Mouse (Mus musculus) adrenal gland, postnatal 4 days (tissue): ENCODE measurements at regions not wholly inside any gene's neighbourhood (a gene's known extent, or its start where the extent isn't known, plus 50 kb on each side); places are given as distances from the start of the nearest gene placed in this dataset.
"Not testable (repeated sequence)": the region's sequence is repeated elsewhere in the genome, so short reads cannot be mapped to it uniquely, and the experiment has no call there.

Source experiments
- DNase-seq, 2 experiments: peaks; one replicate each; pipeline ENCODE4 v3.0.0; 2021 to 2022; ENCODE audit warnings: low spot score in 2 of 2, mixed read lengths in 2 of 2

DNA sequence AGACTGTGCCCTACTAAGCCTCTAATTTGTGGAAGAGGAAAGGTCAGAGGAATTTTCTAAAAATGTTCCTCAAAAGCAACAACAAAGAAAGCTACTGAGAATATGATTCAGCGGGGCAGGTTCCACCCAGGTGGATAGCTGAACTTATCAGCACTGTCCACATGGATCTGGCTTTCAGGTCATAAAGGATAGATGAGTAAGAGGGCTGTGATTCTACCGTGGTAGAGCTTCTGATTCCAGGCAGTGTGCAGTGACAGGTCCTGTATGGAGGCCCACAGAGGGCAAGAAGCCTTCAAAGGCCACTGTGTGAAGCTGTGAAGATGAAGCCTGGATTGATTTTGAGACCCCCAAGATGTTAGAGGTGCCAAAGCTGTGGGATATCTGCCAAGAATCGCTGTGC lies 51.8 kb downstream of the Teddm3 start:
- not testable (repeated sequence) for DNase-seq

- DNase-seq = not testable (repeated sequence)
Measured at GRCm38 (mm10) chr16:21100126-21100525, 53.7 kb downstream of the Teddm3 start.

GRCm38 (mm10) chr16:21074779-21075148 lies 79.0 kb downstream of the Teddm3 start:
- DNase-seq = no peak

- not testable (repeated sequence) for DNase-seq
Measured at GRCm38 (mm10) chr16:21074082-21074778, 79.6 kb downstream of the Teddm3 start.

DNA sequence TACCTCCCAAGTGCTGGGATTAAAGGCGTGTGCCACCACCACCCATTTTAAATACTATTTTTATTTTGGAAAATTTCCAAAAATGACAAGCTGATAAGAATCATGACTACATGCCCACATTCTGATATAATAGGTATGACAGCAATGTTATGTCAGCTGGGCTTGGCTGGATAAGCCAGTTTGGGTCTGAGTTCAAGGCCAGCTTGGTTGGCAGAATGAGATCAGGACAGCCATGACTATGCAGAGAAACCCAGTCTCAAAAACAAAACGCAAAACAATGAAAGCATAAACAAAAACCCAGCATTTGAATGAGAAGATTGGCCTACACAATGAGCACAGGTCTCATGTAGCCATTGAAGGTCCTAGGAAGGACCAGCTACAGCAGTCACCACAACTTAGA lies 93.6 kb downstream of the Teddm3 start:
- DNase-seq = no peak

DNA sequence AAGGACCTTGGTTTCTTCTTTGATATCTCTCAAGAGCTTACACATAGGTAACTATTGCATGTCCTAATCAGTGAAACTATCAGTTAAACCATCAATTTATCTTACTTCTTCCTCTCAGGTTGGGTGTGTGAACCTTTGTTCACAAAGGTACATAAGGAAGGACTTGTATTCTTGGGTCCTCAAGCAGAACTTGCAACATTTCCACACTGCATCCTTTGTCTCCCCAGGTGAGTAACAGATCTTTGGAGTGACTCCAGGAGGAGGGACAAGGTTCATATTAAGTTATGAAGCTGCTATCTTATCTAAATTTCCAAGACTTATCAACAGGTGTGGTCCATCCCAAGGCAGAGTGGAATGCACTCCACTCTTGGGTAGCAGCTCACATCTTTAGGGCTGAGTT lies 99.0 kb downstream of the Teddm3 start:
- no peak for DNase-seq

DNA sequence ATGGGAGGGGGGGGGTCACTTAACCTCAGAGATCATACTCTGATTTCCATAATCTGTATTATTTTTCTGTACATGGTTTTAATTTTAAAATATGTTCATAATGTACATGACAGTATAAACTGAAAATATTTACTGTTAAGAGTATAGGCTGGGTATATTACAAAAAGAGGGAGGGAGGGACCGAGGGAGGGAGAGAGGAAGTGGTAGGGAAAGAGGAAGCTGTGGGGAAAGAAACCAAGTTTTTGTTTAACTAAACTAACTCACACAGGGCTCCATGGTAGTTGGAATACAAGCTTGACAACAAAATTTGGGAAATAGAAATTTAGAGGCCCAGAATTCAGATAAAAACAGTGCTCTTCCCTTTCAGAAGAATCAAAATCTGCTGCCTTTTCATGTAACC lies 131.7 kb downstream of the Teddm3 start:
- not testable (repeated sequence) for DNase-seq

- DNase-seq = no peak
Measured at GRCm38 (mm10) chr16:21004871-21005270, 148.9 kb downstream of the Teddm3 start.

GRCm38 (mm10) chr16:21001126-21001525 lies 152.7 kb downstream of the Teddm3 start:
- DNase-seq = no peak

GRCm38 (mm10) chr16:20990524-20990923 lies 163.3 kb downstream of the Teddm3 start:
- no peak for DNase-seq

- DNase-seq = no peak
Measured at GRCm38 (mm10) chr16:20975406-20975805, 178.4 kb downstream of the Teddm3 start.

- no peak for DNase-seq
Measured at GRCm38 (mm10) chr16:20972442-20972841, 181.4 kb downstream of the Teddm3 start.

- no peak for DNase-seq
Measured at GRCm38 (mm10) chr16:20958905-20959304, 194.9 kb downstream of the Teddm3 start.

GRCm38 (mm10) chr16:20936722-20937121 lies 202.4 kb upstream of the Thpo start:
- no peak for DNase-seq

DNA sequence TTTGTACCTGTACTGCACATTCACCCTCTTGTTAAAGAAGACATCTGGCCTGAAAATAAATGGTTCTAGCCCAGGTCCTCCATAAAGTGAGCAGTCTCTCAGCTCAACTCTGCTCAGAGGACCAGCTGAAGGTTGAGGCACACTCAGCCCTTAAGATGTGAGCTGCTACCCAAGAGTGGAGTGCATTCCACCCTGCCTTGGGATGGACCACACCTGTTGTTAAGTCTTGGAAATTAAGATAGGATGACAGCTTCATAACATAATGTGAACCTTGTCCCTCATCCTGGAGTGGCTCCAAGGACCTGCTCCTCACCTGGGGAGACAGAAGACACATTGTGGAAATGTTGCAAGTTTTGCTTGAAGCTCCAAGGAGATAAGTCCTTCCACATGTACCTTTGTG lies 200.5 kb upstream of the Thpo start:
- not testable (repeated sequence) for DNase-seq

GRCm38 (mm10) chr16:20930003-20930402 lies 195.7 kb upstream of the Thpo start:
- not testable (repeated sequence) for DNase-seq

DNA sequence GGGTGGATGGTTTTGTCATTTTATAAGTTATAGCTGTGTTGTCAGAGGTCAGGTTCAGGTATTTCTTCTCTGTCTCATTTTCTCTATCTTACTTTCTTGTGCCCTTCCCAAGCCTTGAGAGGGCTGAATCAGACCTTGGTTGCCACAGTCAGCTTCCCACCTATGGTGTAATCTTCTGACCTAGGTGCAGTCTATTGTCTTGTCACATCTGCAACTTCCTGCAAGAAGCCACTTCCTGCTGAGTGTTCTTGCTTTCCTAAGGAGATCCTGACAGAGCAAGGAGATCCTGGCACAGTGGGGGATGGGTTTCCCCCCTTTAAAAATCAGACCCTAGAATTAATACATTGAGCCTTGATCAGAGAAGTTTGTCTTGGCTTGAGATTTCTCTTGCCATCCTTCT lies 191.5 kb upstream of the Thpo start:
- DNase-seq = not testable (repeated sequence)

- not testable (repeated sequence) for DNase-seq
Measured at GRCm38 (mm10) chr16:20910864-20911263, 176.6 kb upstream of the Thpo start.

- not testable (repeated sequence) for DNase-seq
Measured at GRCm38 (mm10) chr16:20908467-20909351, 174.4 kb upstream of the Thpo start.

GRCm38 (mm10) chr16:20895734-20896133 lies 161.4 kb upstream of the Thpo start:
- DNase-seq = no peak

- no peak for DNase-seq
Measured at GRCm38 (mm10) chr16:20871726-20872125, 137.4 kb upstream of the Thpo start.

GRCm38 (mm10) chr16:20866771-20867170 lies 132.5 kb upstream of the Thpo start:
- DNase-seq = no peak
